Mouse (Mus musculus): ENCODE data around the gene Bclaf1. TPM values are rescaled to one million over a fixed set of nuclear protein-coding genes. Genes with fewer than 3 reads are reported as not detected.

Bclaf1 gene
- polyA plus RNA-seq, 1 experiment from 2014 or later, result 113 TPM

GRCm38 (mm10) chr10:20285289-20285975, 26.8 kb upstream of the Bclaf1 start:
- peaks cover 21% of the 10 kb centered on the region for H3K4me1 ChIP-seq (ENCODE audit: control insufficient read depth, insufficient read depth, low read length)
- no peaks in the 10 kb centered on the region for H3K27me3 ChIP-seq (replicated peaks; ENCODE audit: control insufficient read depth, insufficient read depth, low read length)
- H3K9me3 ChIP-seq (ENCODE audit: control insufficient read depth, low read length), result no peaks in the 10 kb centered on the region
- no peaks in the 10 kb centered on the region for H3K36me3 ChIP-seq (ENCODE audit: control insufficient read depth, insufficient read depth, low read length)
- ATAC-seq (ENCODE audit: low read depth), result peak; percentile 90
- peak overlapping the region; percentile 6; the same call in 1 of the 2 replicates for H3K9ac ChIP-seq (ENCODE audit: low read depth, low read length)
- DNase-seq (ENCODE audit: low spot score), result peak; percentile 79
- no peak overlapping the region for H3K4me3 ChIP-seq (ENCODE audit: low read depth, low read length)
- H3K4me2 ChIP-seq (ENCODE audit: low read depth, low read length), result peak overlapping the region; percentile 46; the same call in 1 of the 2 replicates
- WGBS, result 32% methylated on average over 10 of the region's 10 CpGs
- peak overlapping the region; percentile 75; the same call in 1 of the 2 replicates for H3K27ac ChIP-seq (replicated peaks; ENCODE audit: low read depth, low read length)

- H3K27me3 ChIP-seq (replicated peaks; ENCODE audit: control insufficient read depth, insufficient read depth, low read length), result no peaks in the 10 kb centered on the region
- H3K4me1 ChIP-seq (ENCODE audit: control insufficient read depth, insufficient read depth, low read length), result peaks cover 21% of the 10 kb centered on the region
- ATAC-seq (ENCODE audit: low read depth) (peak; percentile 82), DNase-seq (ENCODE audit: low spot score) (peak; percentile 87)
- H3K4me2 ChIP-seq (ENCODE audit: low read depth, low read length), result peak overlapping the region; percentile 46
- no peaks in the 10 kb centered on the region for H3K36me3 ChIP-seq (ENCODE audit: control insufficient read depth, insufficient read depth, low read length)
- peak overlapping the region; percentile 75 for H3K27ac ChIP-seq (replicated peaks; ENCODE audit: low read depth, low read length)
- H3K9ac ChIP-seq (ENCODE audit: low read depth, low read length), result peak overlapping the region; percentile 46
- 21% methylated on average over 15 of the region's 15 CpGs for WGBS
- peak overlapping the region; percentile 14; the same call in 1 of the 2 replicates for H3K4me3 ChIP-seq (ENCODE audit: low read depth, low read length)
- no peaks in the 10 kb centered on the region for H3K9me3 ChIP-seq (ENCODE audit: control insufficient read depth, low read length)
Measured at GRCm38 (mm10) chr10:20285994-20286836, 26.1 kb upstream of the Bclaf1 start.

- Histone ChIP-seq H3K27ac (replicated peaks; ENCODE audit: low read depth, low read length) (no peak overlapping the region; the same call in 1 of the 2 replicates), H3K4me3 (ENCODE audit: low read depth, low read length) (no peak overlapping the region), H3K4me2 (ENCODE audit: low read depth, low read length) (no peak overlapping the region), H3K9ac (ENCODE audit: low read depth, low read length) (no peak overlapping the region), H3K4me1 (ENCODE audit: control insufficient read depth, insufficient read depth, low read length) (peaks cover 21% of the 10 kb centered on the region), H3K27me3 (replicated peaks; ENCODE audit: control insufficient read depth, insufficient read depth, low read length) (no peaks in the 10 kb centered on the region), H3K36me3 (ENCODE audit: control insufficient read depth, insufficient read depth, low read length) (no peaks in the 10 kb centered on the region), H3K9me3 (ENCODE audit: control insufficient read depth, low read length) (no peaks in the 10 kb centered on the region)
- DNase-seq (ENCODE audit: low spot score) (no peak), ATAC-seq (ENCODE audit: low read depth) (no peak)
- 38% methylated on average over 6 of the region's 6 CpGs for WGBS
Measured at GRCm38 (mm10) chr10:20287369-20287768, 24.9 kb upstream of the Bclaf1 start.

DNA sequence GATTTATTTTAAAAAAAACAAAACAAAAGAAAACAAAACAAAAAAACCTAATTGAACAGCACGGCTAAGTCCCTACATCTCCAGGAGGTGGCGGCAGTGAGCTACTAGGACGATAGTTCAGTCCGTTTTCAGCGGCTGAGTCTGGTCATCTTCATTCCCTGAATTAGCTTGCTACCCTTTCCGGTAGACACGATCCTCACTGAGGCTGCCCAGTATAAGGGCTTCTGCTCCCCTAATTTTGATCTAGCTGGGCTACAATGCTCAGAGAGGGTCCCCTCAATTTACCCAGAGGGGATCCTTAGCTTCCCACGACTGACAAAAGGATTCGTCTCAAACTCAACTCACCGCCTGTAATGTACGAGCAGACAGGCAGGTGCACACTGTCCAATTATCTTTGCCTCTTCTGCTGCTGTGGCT, 21.8 kb upstream of the Bclaf1 start:
- no peak for ATAC-seq (ENCODE audit: low read depth)
- peak; percentile 93 for DNase-seq (ENCODE audit: low spot score)
- Histone ChIP-seq H3K36me3 (ENCODE audit: control insufficient read depth, insufficient read depth, low read length) (no peaks in the 10 kb centered on the region), H3K4me3 (ENCODE audit: low read depth, low read length) (peak overlapping the region; percentile 23), H3K4me1 (ENCODE audit: control insufficient read depth, insufficient read depth, low read length) (peaks cover 19% of the 10 kb centered on the region), H3K27me3 (replicated peaks; ENCODE audit: control insufficient read depth, insufficient read depth, low read length) (no peaks in the 10 kb centered on the region), H3K9me3 (ENCODE audit: control insufficient read depth, low read length) (no peaks in the 10 kb centered on the region), H3K4me2 (ENCODE audit: low read depth, low read length) (peak overlapping the region; percentile 50), H3K9ac (ENCODE audit: low read depth, low read length) (peak overlapping the region; percentile 27; the same call in 1 of the 2 replicates), H3K27ac (replicated peaks; ENCODE audit: low read depth, low read length) (no peak overlapping the region)
- WGBS, result 14% methylated on average over 11 of the region's 11 CpGs

DNA sequence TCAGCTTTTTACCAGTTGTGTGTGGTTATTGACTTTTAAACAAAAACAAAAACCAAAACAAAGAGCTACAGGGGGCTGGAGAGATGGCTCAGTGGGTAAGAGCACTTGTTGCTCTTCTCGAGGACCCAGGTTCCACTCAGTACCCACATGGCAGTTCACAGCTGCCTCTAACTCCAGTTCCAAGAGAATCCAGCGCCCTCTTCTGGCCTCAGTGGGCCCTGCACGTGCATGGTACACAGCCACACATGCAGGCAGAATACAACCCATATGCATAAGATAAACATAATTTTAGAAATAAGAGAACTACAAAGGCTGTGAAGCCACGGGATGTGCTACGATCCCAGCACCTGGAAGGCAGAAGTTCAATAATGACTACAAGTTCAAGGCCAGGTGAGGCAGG, 16.3 kb upstream of the Bclaf1 start:
- H3K36me3 ChIP-seq (ENCODE audit: control insufficient read depth, insufficient read depth, low read length), result no peaks in the 10 kb centered on the region
- no peak overlapping the region for H3K4me3 ChIP-seq (ENCODE audit: low read depth, low read length)
- no peaks in the 10 kb centered on the region for H3K9me3 ChIP-seq (ENCODE audit: control insufficient read depth, low read length)
- H3K4me2 ChIP-seq (ENCODE audit: low read depth, low read length), result no peak overlapping the region
- H3K27me3 ChIP-seq (replicated peaks; ENCODE audit: control insufficient read depth, insufficient read depth, low read length), result no peaks in the 10 kb centered on the region
- 69% methylated on average over 5 of the region's 5 CpGs for WGBS
- no peak overlapping the region for H3K27ac ChIP-seq (replicated peaks; ENCODE audit: low read depth, low read length)
- no peak overlapping the region for H3K9ac ChIP-seq (ENCODE audit: low read depth, low read length)
- DNase-seq (ENCODE audit: low spot score), result no peak
- no peaks in the 10 kb centered on the region for H3K4me1 ChIP-seq (ENCODE audit: control insufficient read depth, insufficient read depth, low read length)
- ATAC-seq (ENCODE audit: low read depth), result no peak

DNA sequence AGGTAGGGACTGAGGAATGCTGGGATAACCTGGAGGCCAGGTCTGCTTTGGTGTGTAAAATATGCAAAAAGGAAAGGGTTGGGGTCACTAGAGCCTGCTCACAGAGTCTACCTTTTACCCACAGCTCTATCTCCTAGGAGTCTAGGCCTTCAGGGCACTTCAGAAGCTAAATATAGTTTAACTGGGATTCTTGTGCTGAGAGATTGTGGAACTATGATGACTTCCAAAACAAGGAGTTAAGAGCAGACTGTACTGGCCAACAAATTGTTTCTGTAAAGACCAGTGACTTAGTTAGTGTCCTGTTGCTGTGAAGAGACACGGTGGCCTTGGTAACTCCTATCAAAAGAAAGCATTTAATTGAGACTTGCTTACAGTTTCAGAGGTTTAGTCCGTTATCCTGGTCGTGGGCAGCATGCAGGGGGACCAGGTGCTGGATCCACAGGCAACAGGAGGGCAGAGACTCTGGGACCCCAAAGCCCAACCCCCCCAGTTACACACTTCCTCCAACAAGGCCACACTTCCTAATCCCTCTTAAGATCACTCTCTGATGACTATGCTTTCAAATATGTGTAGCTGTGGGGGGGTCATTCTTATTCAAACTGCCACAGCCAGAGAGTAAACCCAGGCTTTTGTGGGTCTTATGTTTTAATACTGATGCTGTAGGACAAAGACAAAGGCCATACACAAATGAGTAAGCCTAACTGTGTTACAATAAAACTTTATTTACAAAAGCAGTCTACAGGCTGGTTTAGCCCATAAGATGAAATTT, 13.9 kb upstream of the Bclaf1 start:
- DNase-seq (ENCODE audit: low spot score), result no peak
- Histone ChIP-seq H3K9ac (ENCODE audit: low read depth, low read length) (no peak overlapping the region), H3K9me3 (ENCODE audit: control insufficient read depth, low read length) (no peaks in the 10 kb centered on the region), H3K4me2 (ENCODE audit: low read depth, low read length) (no peak overlapping the region), H3K4me1 (ENCODE audit: control insufficient read depth, insufficient read depth, low read length) (no peaks in the 10 kb centered on the region), H3K27ac (replicated peaks; ENCODE audit: low read depth, low read length) (no peak overlapping the region), H3K27me3 (replicated peaks; ENCODE audit: control insufficient read depth, insufficient read depth, low read length) (no peaks in the 10 kb centered on the region), H3K36me3 (ENCODE audit: control insufficient read depth, insufficient read depth, low read length) (no peaks in the 10 kb centered on the region), H3K4me3 (ENCODE audit: low read depth, low read length) (no peak overlapping the region)
- 50% methylated on average over 3 of the region's 3 CpGs for WGBS
- no peak for ATAC-seq (ENCODE audit: low read depth)

DNA sequence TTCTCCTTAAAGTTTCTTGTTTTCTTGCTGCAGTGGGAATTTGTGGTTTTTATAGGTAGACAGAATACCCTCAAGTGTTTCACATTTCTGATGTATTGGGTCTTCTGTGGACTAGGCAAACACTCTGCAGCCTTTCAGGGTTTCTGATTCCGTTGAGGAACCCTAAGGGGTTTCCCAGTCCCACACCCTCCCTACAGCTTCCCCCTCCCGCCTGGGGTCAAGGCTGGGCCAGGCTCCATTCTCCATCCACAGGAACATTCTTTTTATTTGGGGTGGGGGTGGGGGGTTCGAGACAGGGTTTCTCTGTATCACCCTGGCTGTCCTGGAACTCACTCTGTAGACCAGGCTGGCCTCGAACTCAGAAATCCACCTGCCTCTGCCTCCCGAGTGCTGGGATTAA, 13.2 kb upstream of the Bclaf1 start:
- H3K4me3 ChIP-seq (ENCODE audit: low read depth, low read length), result no peak overlapping the region
- H3K27ac ChIP-seq (replicated peaks; ENCODE audit: low read depth, low read length), result no peak overlapping the region
- WGBS, result 68% methylated on average over 5 of the region's 5 CpGs
- H3K9ac ChIP-seq (ENCODE audit: low read depth, low read length), result no peak overlapping the region
- no peaks in the 10 kb centered on the region for H3K36me3 ChIP-seq (ENCODE audit: control insufficient read depth, insufficient read depth, low read length)
- no peaks in the 10 kb centered on the region for H3K9me3 ChIP-seq (ENCODE audit: control insufficient read depth, low read length)
- no peaks in the 10 kb centered on the region for H3K27me3 ChIP-seq (replicated peaks; ENCODE audit: control insufficient read depth, insufficient read depth, low read length)
- DNase-seq (ENCODE audit: low spot score) (no peak), ATAC-seq (ENCODE audit: low read depth) (no peak)
- H3K4me1 ChIP-seq (ENCODE audit: control insufficient read depth, insufficient read depth, low read length), result no peaks in the 10 kb centered on the region
- no peak overlapping the region for H3K4me2 ChIP-seq (ENCODE audit: low read depth, low read length)

DNA sequence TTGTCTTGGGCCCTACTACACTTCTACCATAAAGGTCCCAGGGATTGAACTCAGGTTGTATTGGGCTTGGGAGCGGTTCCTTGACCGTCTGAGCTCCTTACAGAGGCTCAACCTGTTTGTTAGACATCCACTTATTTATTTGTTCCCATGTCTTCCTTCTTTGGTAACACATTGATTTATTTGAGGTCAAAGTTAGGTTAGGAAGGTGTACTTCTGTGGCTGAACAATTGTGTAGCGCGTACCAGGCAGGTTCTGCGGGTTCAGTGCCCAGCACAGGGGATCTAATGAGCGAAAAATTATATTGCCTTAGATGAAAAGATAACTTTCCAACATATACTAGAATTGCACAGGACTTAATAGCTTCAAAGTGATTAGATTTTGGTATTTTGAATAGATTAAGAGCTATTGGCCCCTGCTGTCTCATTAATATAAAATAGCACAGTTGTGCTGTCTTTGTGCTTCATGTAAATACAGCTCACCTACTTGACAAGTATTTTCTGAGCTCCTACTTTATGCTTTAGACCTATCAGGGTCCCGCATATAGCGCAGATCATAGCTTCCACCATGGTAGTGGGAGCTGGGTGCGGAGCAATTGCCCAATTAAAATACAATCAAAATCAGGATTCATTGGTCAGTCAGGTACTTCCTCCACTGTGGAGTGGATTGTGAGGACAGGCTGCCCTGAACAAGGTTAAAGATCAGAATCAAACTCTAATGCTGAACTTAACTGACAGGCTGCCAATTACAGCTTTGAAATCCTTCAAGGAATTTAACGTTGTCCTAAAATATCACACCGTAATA, 1.1 kb upstream of the Bclaf1 start:
- H3K9ac ChIP-seq (ENCODE audit: low read depth, low read length), result peak overlapping the region; percentile 99
- H3K4me2 ChIP-seq (ENCODE audit: low read depth, low read length), result peak overlapping the region; percentile 89
- ATAC-seq (ENCODE audit: low read depth) (no peak), DNase-seq (ENCODE audit: low spot score) (no peak)
- peaks cover 17% of the 10 kb centered on the region for H3K4me1 ChIP-seq (ENCODE audit: control insufficient read depth, insufficient read depth, low read length)
- H3K36me3 ChIP-seq (ENCODE audit: control insufficient read depth, insufficient read depth, low read length), result no peaks in the 10 kb centered on the region
- no peaks in the 10 kb centered on the region for H3K9me3 ChIP-seq (ENCODE audit: control insufficient read depth, low read length)
- H3K4me3 ChIP-seq (ENCODE audit: low read depth, low read length), result peak overlapping the region; percentile 85
- no peaks in the 10 kb centered on the region for H3K27me3 ChIP-seq (replicated peaks; ENCODE audit: control insufficient read depth, insufficient read depth, low read length)
- WGBS, result 48% methylated on average over 11 of the region's 11 CpGs
- peak overlapping the region; percentile 100 for H3K27ac ChIP-seq (replicated peaks; ENCODE audit: low read depth, low read length)
